Mouse (Mus musculus): Measurements from ENCODE around the gene Ssbp3.

DNA sequence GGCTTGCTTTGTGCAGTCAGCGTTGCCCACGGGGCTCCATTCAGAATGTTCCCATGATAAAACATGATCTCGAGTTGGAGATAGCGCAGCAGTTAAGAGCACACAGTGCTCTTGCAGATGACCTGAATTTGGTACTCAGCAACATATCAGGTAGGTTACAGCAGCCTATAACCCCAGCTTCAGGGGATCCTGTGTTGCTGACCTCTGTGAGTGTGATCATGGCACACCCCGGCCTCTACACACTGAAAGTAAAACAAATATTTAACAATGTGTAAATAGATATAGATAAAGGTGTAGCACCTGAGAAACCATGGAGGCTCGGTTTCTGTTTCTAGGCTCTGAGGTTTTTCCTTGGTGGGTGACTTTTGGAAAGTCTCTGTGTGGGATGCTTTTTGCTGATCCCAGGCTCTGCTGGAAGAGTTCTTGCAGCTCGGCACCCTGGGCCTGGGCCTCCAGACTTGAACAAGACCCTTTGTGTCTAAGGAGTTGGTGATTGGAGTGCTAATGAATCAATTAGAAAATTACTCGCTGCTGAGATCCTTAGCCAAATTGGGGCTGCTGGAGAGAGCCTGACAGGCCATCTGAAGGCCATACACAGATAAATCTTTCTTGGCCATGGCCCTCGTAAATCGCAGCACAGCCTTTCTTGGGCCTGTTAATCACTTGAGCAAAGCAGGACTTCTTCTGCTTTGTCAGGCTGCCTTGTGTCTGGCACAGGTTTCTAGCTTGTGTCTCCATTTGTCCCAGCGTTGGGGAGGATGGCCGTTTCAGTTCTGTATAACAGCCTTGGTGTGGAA, 49.2 kb downstream of the Ssbp3 start:
- TF ChIP-seq POLR2A (IDR thresholded peaks at IDR 0.05; ENCODE audit: borderline replicate concordance, extremely low read depth, insufficient read depth, insufficient read length, poor library complexity, severe bottlenecking) = no peak
- no peak for TF ChIP-seq CTCF (IDR thresholded peaks at IDR 0.05; ENCODE audit: borderline replicate concordance, extremely low read depth, insufficient read depth, insufficient read length)

All from brain, embryonic 14.5 days (tissue).